Mouse (Mus musculus) fat pad, adult 2 months (tissue): ENCODE results near the gene Ugt1a5.

ENCODE experiments used
- DNase-seq: peaks from one replicate; pipeline ENCODE4 v3.0.0-alpha.2; 2011; ENCODE audit warnings: low read depth, low spot score; ENCODE audit errors: extremely low read depth

The Ugt1a5 gene

GRCm38 (mm10) chr1:88195687-88196086, 29.9 kb downstream of the Ugt1a5 start:
- DNase-seq, result no peak

DNA sequence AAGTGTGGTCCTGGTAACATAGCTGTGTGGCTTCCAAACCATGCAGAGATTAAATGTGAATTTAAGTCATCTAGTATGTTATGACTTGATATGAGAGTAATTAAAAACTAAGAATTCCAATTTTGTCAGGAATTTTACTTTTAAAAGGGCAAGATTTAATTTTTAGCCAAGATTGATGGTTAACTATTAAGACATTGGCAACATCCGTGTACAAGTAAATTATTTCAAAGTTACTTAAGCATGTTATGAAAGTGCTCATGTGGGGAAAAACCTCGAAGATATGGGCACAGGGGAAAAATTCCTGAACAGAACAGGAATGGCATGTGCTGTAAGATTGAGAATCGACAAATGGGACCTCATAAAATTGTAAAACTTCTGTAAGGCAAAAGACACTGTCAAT, 31.6 kb downstream of the Ugt1a5 start:
- no peak for DNase-seq

DNA sequence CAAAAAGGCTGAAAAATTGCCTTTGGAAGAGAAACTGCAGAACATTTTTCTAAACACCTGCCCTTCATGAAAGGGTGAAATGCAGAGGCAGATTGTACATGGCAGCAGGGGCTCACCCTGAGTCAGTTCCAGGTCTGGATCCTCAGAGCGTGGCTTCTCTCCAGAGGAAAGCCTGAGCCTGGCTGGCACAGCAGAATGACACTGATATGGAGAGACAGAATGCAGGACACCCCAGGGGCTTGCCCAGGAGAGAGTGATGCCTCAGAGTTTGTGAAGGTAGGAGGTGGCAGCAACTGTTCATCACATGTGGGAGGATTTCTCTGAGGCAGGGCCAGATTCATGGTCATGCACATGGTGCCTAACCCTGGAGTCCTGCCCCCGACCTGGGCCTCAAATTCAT, 34.2 kb downstream of the Ugt1a5 start:
- DNase-seq, result no peak

GRCm38 (mm10) chr1:88200456-88200855, 34.6 kb downstream of the Ugt1a5 start, which contains the start of gene Ugt1a2:
Ugt1a2 (plus strand) TSS chr1:88200601.
- no peak for DNase-seq

GRCm38 (mm10) chr1:88205294-88205922, 39.6 kb downstream of the Ugt1a5 start, which contains the start of gene Dnajb3:
Dnajb3 (minus strand) TSS chr1:88205782.
- DNase-seq, result no peak

- no peak for DNase-seq
Observed at GRCm38 (mm10) chr1:88206843-88207479, 41.1 kb downstream of the Ugt1a5 start.

DNA sequence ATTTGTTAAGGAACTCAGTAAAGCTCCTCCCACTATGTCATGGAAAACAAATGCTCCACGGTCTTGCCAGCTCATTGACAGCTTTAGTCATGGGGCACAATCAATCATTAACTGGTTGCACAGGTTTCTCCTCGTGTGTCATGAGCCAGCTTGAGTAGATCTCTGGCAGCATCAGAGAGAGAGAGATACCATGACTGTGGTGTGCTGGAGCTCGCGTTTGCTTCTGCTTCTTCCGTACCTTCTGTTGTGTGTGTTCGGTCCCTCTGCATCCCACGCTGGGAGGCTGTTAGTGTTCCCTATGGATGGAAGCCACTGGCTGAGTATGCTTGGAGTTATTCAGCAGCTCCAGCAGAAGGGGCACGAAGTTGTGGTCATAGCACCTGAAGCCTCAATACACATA, 46.0 kb downstream of the Ugt1a5 start, which contains the start of gene Ugt1a1:
TSS of gene Ugt1a1 (plus strand) at position 148 of the 400 bp plus-strand sequence.
- peak; percentile 98 for DNase-seq

DNA sequence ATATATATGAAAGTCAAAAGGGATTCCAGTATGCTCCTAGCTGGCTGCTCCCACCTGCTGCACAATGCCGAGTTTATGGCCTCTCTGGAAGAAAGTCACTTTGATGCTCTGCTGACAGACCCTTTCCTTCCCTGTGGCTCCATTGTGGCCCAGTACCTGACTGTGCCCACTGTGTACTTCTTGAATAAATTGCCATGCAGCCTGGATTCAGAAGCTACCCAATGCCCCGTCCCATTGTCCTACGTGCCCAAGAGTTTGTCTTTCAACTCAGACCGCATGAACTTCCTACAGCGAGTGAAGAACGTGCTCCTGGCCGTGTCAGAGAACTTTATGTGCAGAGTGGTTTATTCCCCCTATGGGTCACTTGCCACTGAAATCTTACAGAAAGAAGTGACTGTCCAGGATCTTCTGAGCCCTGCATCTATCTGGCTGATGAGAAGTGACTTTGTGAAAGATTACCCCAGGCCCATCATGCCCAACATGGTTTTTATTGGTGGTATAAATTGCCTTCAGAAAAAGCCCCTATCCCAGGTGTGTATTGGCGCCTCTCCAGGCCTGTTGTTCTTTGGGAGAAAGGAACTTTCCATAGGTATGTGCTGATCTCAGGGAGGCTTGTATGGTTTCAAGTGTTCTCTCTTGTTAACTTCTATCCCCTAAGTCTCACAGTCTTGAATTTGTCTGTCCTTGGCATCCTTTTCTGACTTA, 46.7 kb downstream of the Ugt1a5 start:
- DNase-seq, result no peak

DNA sequence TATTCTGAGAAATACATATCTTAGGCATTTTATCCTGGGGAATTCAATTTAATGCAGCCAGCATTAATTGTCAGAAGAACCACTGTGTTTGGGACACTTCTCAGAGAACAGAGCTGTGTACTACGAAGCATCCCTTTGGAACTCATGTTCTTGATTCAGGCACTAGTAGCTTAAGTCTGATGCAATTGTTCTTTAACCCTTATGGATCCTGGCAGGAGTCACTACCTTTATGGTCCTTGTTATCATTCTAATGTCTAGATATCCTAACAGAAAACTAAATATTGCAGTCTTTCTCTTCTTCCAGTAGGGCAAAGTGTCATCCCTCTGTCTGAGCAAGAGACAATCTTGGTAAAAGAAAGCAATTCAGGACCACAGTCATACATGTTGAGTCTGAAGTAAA, 47.2 kb downstream of the Ugt1a5 start:
- DNase-seq, result no peak

DNA sequence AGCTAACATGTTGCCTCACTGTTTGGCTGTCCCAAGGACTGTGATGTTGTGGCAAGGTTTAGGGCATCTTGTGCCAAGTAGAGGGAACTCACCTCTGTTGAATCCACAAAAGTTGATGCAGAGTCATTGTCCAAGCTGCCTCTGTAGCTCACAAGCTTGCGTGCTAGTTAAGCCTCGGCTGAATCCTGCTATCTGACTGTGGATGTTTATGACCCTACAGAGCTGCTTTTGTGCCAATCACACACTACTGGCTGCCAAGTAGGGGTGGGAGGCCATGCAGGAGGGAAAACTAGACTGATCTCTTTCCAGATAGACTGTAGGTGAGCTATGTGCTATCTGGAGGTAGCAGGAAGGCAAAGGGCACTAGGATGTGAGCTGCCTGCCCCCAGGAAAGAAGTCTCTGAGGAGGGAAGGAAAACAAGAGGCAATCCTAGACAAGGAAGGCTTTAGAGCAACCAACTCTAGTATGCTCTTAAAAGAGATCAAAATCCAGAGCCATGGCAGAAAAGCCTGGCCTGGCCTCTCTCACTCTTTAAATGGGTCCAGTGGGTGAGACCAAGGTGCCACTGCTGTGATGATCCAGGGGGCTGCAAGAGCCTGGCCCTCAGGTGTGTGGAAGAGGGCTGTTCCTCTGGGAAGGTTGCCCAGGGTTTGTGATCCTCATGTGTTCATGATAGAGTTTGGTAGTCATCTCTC, 48.1 kb downstream of the Ugt1a5 start:
- DNase-seq, result no peak

- no peak for DNase-seq
Observed at GRCm38 (mm10) chr1:88214462-88214952, 48.7 kb downstream of the Ugt1a5 start.

DNA sequence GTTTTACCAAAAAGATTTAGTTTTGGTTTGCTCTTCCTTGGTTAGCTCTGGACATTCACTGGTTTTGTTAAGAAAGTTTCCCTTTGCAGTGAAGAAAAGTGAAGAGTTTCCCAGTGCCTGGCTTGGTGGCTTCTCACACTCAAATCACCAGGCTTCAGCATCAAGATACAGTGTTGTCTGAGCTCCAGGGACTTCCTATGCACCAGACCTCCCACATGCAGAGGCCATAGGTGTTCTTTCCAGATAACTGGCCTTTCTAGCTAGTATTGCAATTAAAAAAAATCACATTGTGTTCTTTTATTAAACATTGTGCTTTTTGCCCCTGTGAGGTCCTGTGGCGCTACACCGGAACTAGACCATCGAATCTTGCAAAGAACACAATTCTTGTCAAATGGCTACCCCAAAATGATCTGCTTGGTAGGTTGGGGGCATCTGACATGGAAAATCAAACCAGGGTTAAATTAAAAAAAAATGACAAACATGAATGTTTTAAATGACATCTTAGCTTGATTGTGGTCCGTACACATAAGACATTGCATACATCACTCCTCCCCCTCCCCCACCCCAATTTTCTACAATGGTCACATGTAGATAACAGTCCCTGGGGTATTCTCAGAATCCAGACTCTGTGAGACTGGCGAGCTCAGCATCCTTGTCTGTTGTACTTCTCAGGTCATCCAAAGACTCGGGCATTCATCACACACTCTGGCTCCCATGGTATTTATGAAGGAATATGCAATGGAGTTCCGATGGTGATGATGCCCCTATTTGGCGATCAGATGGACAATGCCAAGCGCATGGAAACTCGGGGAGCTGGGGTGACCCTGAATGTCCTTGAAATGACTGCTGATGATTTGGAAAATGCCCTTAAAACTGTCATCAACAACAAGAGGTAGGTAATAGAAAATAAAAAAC, 49.9 kb downstream of the Ugt1a5 start:
- DNase-seq, result no peak

- DNase-seq, result no peak
Observed at GRCm38 (mm10) chr1:88216551-88216950, 50.7 kb downstream of the Ugt1a5 start.

- DNase-seq, result no peak
Observed at GRCm38 (mm10) chr1:88217144-88217543, 51.3 kb downstream of the Ugt1a5 start.

DNA sequence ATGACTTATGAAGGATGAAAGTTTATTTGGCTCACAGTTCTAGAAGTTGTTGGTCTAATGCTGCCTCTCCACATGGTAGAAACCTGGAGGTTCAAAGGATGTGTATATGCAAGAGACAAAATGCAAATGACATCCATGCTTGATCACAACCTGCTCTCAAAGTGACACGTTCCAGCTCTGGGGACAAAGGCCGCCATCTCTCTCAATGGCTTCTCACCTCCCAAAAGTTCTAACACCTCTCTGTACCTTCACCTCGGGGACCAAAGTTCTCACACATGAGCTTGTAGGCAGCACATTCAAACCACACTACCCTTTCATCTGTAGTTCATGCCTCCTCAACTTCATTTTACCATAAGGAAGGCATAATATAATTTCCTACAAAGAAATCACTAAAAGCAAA, 51.8 kb downstream of the Ugt1a5 start:
- no peak for DNase-seq

GRCm38 (mm10) chr1:88218051-88218450, 52.2 kb downstream of the Ugt1a5 start:
- DNase-seq, result no peak

- DNase-seq, result no peak
Observed at GRCm38 (mm10) chr1:88218591-88218990, 52.8 kb downstream of the Ugt1a5 start.

DNA sequence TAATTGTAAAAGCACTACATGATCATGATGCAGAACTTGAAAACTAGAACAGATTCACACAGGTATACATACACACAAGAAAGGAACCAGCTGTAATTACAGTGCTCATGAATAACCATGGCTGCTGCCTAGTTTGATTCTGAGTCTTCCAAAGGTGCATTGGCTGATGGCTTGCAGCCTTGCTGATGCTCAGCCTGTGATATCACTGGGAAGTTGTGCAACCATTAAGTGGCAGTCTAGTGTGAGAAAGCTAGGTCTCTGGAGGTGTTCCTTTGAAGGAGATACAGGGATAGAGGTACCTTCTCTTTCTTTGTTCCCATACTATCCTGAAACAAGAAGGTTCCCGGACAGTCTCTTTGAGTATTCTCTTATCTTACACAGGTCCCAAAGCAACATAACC, 53.2 kb downstream of the Ugt1a5 start:
- no peak for DNase-seq

DNA sequence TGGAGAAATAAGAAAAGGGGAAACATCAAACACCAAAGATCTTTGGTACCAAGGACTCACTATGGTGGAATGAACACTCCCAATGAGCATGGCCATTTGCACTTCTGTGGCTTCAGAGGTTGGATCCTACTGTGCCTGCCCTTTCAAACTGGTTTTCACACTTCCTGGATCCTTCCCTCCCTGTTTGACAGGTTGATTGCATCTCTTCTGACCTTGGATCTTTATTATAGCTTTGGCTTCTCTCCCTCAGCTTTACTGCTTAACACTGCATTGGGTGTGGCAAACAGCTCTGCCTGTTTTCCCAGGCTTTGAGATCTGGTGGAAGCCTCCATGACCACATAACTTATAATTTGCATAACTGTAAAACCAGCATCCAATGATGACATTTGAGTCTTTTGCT, 54.5 kb downstream of the Ugt1a5 start:
- DNase-seq, result peak; percentile 88

GRCm38 (mm10) chr1:88222216-88222615, 56.4 kb downstream of the Ugt1a5 start:
- DNase-seq, result no peak
